Mouse (Mus musculus): ENCODE results near the gene Mmp17.
"Not testable (repeated sequence)": the region's sequence is repeated elsewhere in the genome, so short reads cannot be mapped to it uniquely, and the experiment has no call there.

Mmp17 gene

DNA sequence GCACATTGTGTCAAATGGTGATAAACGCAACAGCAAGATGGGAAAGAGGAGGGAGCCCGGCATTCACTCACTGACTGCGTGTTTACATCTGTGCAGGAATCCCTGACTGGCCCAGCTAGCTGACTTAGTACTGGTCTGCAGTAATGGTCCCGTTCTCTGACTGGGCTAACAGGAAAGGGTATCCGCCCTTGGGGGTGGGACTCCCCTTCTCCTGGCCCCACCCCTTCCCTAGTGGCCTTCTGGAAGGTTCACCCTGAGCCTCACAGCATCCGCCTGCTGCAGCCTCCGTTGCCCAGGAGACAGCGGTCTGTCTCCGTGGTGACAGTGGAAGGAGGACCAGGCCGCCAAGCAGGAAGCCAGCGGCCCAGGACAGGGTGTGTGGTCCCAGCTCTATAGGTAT is 6.9 kb downstream of the Mmp17 start:
- DNase-seq (ENCODE audit: low read depth, low spot score), result no peak

DNA sequence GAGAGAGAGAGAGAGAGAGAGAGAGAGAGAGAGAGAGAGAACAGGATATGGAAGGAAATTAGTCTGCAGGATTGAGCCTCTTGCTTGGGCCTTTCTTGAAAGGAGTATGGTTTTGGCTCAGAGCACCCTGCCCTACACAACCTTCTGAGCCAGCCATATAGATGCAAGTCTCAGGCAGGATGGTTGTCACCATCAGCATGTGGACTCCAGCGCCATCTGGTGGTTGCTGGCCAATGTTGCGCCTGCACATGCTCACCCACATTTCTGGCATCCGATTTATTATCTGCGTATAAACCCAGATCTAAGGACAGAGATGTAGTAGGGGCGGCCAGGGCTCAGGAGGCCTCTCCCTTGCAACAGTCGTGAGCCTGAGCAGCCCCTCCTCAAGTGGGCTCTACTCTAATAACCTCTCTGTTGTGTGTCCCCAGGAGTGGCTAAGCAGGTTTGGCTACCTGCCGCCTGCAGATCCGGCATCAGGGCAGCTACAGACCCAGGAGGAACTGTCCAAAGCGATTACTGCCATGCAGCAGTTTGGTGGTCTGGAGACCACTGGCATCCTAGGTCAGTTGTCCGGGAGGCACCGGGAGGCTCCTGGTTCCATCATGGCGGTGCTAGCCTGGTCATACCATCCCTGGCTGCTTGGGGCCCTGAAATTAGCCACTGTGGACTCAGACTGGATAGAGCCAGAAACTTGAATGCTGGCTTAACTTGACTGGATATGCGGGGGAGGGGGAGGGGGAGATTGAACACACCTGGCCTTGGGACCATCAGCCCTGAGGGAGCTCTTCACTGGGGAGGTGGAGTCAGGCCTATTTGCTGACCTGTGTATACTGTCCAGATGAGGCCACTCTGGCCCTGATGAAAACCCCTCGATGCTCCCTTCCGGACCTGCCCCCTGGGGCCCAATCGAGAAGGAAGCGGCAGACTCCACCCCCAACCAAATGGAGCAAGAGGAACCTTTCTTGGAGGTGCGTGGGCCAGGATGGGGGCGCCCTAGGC is 10.4 kb downstream of the Mmp17 start:
- peak; percentile 73 for DNase-seq (ENCODE audit: low read depth, low spot score)

DNA sequence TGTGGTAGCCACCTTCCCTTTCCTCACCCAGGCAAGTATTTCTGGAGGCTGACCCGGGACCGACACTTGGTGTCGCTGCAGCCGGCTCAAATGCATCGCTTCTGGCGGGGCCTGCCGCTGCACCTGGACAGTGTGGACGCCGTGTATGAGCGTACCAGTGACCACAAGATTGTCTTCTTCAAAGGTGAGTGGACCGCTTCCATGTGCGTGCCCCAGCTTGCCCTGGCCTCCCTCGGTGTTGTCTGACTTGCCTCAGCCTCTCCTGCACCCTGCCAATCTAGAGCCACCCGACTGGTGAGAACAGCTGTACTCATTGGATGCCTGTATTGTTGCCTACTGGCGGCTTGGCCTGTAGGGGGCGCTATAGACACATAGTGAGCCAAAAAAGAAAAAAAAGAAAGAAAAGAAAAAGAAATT is 18.1 kb downstream of the Mmp17 start:
- no peak for DNase-seq (ENCODE audit: low read depth, low spot score)

DNA sequence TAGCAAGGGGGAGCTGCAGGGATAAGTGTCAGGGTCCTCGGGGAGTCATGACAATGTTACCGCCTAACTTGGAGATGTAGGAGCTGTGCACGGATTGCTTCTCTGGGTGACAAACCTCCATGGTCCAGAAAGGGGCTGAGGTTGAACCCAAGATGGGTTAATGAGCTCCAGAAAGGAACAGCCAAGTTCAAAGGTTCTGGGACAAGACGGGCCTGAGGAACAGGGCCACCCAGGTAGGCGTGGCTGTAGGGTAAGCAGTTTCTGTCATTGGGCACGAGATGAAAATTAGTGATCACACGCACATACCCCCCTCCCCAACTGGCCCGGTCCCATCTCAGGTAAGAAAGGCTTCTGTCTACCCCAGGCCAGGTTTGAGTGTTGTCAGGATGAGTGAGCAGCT is 23.5 kb downstream of the Mmp17 start:
- DNase-seq (ENCODE audit: low read depth, low spot score), result no peak

DNA sequence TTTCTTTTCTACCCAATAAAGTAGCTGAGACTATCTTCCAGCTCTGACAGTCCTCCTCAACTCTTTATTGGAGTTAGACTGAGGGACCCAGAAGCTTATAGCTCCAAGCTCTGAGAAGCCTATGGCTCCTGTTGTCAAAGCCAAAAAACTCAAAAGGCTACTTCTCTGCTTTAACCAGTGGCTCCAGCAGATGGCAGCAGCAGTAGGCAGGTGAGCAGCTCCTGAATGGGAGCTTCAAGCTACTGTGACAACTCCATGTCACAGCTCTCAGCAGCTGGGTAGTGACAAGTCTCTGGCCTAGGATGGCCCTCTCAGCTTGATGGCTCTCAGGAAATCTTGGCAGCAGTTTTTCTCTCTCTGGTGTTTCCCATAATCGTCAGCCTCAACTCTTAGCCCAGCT is 27.1 kb downstream of the Mmp17 start:
- DNase-seq (ENCODE audit: low read depth, low spot score), result peak; percentile 60

DNA sequence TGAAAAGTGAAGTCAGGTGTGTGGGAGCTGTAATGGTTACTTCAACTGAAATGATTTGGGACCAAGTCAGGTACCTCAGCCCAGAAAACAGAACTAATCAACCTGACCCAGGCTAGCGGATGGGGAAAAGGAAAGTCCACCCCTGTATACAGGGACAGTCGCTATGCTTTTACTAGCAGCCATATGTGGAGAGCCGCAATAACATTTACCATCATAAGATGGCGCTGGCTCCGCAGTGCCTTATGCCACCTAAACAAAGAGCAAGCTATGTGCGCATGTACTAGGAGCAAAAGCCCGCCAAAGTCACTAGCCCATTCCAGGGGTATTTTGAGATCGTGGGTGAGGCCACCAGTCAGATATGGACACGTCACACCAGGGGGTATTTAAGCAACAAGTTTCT is 36.6 kb downstream of the Mmp17 start:
- DNase-seq (ENCODE audit: low read depth, low spot score), result not testable (repeated sequence)

DNA sequence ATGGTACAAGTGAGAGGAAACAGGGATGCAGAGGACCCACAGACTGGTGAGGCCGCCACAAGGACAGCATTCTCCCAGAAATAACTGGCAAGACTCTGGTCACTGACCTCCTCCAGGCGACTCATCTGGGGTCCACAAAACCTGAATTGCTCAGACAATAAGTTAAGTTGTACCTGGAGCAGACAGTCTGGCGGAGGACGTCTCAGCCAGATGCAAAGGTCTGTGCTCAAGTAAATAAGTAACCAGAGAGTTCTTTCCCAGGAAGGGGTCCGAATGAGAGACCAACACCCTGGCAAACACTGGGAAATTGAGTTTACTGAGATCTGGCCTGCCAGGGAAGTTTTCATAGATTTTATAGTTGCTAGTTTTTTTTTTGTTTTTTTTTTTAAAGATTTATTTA is 37.4 kb downstream of the Mmp17 start:
- no peak for DNase-seq (ENCODE audit: low read depth, low spot score)

DNA sequence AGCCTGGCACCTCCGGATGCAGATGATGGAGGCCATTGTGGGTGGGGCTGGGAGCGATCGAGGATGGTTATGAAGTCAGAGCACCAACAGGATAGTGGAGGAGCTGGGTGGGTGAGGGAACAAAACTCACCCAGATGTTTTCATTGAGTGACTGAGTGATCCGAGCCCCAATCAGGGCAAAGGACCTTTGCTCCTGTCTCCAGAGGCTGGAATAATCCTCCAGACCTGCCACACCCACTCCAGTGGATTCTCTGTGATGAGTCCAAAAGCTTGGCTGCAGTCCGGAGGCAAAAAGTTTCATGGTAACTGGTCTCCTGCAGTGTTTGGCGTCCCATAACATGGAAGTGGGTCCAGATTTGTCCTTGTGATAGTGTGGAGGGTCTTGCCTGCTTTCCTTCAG is 42.1 kb downstream of the Mmp17 start:
- DNase-seq (ENCODE audit: low read depth, low spot score), result no peak

DNA sequence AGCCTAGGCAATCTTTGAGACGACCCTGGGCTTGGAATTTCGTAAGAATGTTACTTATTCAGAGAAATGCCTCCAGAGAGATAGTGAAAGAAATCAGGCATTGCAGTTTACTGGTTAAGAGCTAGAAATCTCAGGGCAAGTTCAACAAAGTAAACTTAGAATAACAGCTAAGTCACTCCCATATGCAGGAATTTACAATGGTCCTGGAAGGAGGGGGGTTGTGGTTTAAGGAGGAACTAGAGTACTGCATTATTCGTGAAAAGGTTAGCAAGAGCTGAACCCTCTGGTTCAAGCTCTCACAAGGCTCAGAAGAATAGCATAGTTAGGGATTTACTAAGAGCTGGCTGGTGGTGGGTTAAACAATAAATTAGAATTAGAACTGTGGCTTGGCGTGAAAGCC is 42.6 kb downstream of the Mmp17 start:
- DNase-seq (ENCODE audit: low read depth, low spot score), result not testable (repeated sequence)

DNA sequence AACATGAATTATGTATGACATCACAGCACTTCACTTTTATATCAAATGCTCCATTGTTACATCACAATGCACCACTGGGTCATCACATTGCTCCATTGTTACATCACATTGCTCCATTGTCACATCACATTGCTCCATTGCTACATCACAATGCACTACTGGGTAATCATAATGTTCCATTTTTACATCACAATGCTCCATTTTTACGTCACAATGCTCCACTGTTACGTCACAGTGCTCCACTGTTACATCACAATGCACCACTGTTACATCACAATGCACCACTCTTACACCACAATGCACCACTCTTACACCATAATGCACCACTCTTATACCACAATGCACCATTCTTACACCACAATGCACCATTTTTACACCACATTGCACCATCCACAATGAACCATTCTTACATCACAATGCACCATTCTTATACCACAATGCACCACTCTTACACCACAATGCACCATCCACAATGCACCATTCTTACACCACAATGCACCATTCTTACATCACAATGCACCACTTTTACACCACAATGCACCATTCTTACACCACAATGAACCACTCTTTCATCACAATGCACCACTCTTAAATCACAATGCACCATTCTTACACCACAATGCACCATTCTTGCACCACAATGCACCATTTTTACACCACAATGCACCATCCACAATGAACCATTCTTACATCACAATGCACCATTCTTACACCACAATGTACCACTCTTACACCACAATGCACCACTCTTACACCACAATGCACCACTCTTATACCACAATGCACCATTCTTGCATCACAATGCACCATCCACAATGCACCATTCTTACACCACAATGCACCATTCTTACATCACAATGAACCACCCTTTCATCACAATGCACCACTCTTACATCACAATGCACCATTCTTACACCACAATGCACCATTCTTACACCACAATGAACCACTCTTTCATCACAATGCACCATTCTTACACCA is 48.6 kb downstream of the Mmp17 start:
- DNase-seq (ENCODE audit: low read depth, low spot score), result not testable (repeated sequence)

DNA sequence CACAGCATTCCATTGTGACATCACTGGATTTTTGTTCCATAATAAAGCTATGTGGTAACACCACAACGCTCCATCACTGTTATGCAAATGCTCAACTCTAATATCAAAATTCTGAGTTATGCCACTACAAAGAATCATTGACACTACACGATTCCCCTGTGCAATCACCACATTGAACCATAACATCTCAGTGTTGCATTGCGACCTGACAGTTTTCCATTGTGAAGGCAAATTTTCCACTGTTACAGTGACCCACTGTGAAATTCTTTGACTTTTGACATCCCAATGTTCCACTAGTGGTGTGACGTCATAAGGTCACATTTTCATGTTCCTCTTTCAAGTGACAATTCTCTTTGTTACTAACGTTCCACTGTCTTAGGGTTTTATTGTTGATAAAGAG is 66.9 kb downstream of the Mmp17 start:
- no peak for DNase-seq (ENCODE audit: low read depth, low spot score)

DNA sequence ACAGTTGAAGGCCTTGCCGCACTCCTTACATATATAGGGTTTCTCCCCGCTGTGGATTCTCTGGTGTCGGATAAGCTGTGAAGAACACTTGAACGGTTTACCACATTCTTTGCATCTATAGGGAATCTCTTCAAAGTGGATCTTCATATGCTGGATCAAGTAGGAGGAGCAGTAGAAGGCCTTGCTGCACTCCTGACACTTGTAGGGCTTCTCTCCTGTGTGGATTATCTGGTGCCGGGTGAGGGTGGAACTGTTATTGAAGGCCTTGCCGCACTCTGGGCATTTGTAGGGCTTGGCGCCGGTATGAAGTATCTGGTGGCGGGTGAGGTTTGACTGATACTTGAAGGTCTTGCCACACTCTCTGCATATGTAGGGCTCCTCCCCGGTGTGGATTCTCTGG is 73.0 kb downstream of the Mmp17 start:
- DNase-seq (ENCODE audit: low read depth, low spot score), result no peak

DNA sequence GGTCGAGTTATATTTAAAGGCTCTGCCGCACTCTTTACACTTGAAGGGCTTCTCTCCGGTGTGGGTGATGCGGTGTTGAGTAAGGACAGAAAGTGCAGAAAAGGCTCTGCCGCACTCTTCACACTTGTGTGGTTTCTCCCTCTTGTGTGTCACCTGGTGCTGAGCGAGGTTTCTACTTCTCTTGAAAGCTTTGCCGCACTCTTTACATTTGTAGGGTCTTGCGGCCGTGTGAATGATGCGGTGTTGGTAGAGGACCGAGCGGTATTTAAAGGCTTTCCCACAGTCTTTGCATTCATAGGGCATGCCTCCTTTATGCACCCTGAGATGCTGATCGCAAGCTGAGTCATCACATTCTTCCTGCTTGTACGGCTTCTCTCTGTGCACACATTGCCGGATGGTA is 74.0 kb downstream of the Mmp17 start:
- no peak for DNase-seq (ENCODE audit: low read depth, low spot score)
